Mouse (Mus musculus) testis, postnatal 14 days (tissue): ENCODE measurements around the gene Gnas.
"Not testable (repeated sequence)": the region's sequence is repeated elsewhere in the genome, so short reads cannot be mapped to it uniquely, and the experiment has no call there.

ENCODE experiments used
- DNase-seq: peaks from one replicate; pipeline ENCODE4 v3.0.0; 2021; ENCODE audit warnings: low spot score

Gene Gnas

GRCm38 (mm10) chr2:174328358-174328905 lies 44.3 kb downstream of the Gnas start:
- no peak for DNase-seq

GRCm38 (mm10) chr2:174328926-174329662 lies 45.0 kb downstream of the Gnas start:
- peak; percentile 34 for DNase-seq

GRCm38 (mm10) chr2:174329663-174330615 lies 45.8 kb downstream of the Gnas start:
- peak; percentile 75 for DNase-seq

- DNase-seq, result peak; percentile 69
These were observed 46.6 kb downstream of the Gnas start for GRCm38 (mm10) chr2:174330616-174331191.

GRCm38 (mm10) chr2:174331282-174332030 lies 47.3 kb downstream of the Gnas start:
- no peak for DNase-seq

GRCm38 (mm10) chr2:174333239-174333890 lies 49.2 kb downstream of the Gnas start:
- DNase-seq, result peak; percentile 72

GRCm38 (mm10) chr2:174334415-174334814 lies 50.3 kb downstream of the Gnas start:
- no peak for DNase-seq

- no peak for DNase-seq
These were observed 53.2 kb downstream of the Gnas start for GRCm38 (mm10) chr2:174337275-174337674.

GRCm38 (mm10) chr2:174339701-174340100 lies 55.6 kb downstream of the Gnas start:
- DNase-seq, result no peak

- no peak for DNase-seq
These were observed 56.2 kb downstream of the Gnas start for GRCm38 (mm10) chr2:174340229-174340892.

GRCm38 (mm10) chr2:174340893-174341580 lies 56.9 kb downstream of the Gnas start:
- no peak for DNase-seq

- no peak for DNase-seq
These were observed 58.8 kb downstream of the Gnas start for GRCm38 (mm10) chr2:174342793-174343400.

GRCm38 (mm10) chr2:174343566-174343965 lies 59.4 kb downstream of the Gnas start:
- DNase-seq, result no peak

GRCm38 (mm10) chr2:174344003-174344655 lies 60.0 kb downstream of the Gnas start:
- DNase-seq, result peak; percentile 69

- no peak for DNase-seq
These were observed 60.9 kb downstream of the Gnas start for GRCm38 (mm10) chr2:174344996-174345395.

GRCm38 (mm10) chr2:174346612-174346998 lies 62.5 kb downstream of the Gnas start, which contains the start of gene Gm20721:
Gm20721 (minus strand) TSS chr2:174346712.
- DNase-seq, result no peak

- not testable (repeated sequence) for DNase-seq
These were observed 63.0 kb downstream of the Gnas start for GRCm38 (mm10) chr2:174346999-174347668.

- no peak for DNase-seq
These were observed 74.4 kb downstream of the Gnas start for GRCm38 (mm10) chr2:174358516-174358915.
